Mouse (Mus musculus) embryonic facial prominence, embryonic 13.5 days (tissue): ENCODE data around the gene Ptbp3. TPM values are rescaled to one million over a fixed set of nuclear protein-coding genes. Genes with fewer than 3 reads are reported as not detected.

Experiments
- ATAC-seq: fragments of 200-750 bp; cut with Nextera tagmentation; 2 replicates; pipeline ENCODE4 v1.8.0; 2017; ENCODE audit warnings: low read depth; ENCODE audit not compliant: insufficient number of reproducible peaks, insufficient read depth, low FRiP score, low TSS enrichment
- H3K27ac ChIP-seq: fragments of 300-500 bp; sonication (generic); 2 replicates; pipeline ENCODE4 v1.5.1; 2015; ENCODE audit warnings: moderate library complexity, mild to moderate bottlenecking, inconsistent platforms
- H3K27me3 ChIP-seq: fragments of 300-500 bp; sonication (generic); 2 replicates; pipeline ENCODE4 v1.6.1; 2015; ENCODE audit warnings: mild to moderate bottlenecking, inconsistent platforms
- H3K36me3 ChIP-seq: fragments of 300-500 bp; sonication (generic); 2 replicates; pipeline ENCODE4 v1.6.1; 2015; ENCODE audit warnings: mild to moderate bottlenecking, inconsistent platforms
- H3K4me1 ChIP-seq: fragments of 300-500 bp; sonication (generic); 2 replicates; pipeline ENCODE4 v1.6.1; 2015; ENCODE audit warnings: inconsistent platforms
- H3K4me2 ChIP-seq: fragments of 300-500 bp; sonication (generic); 2 replicates; pipeline ENCODE4 v1.6.1; 2015; ENCODE audit warnings: moderate library complexity, mild to moderate bottlenecking, inconsistent platforms
- H3K4me3 ChIP-seq: fragments of 300-500 bp; sonication (generic); 2 replicates; pipeline ENCODE4 v1.5.1; 2015; ENCODE audit warnings: mild to moderate bottlenecking, inconsistent platforms
- H3K9ac ChIP-seq: fragments of 300-500 bp; sonication (generic); 2 replicates; pipeline ENCODE4 v1.6.1; 2015; ENCODE audit warnings: mild to moderate bottlenecking, inconsistent platforms
- H3K9me3 ChIP-seq: fragments of 300-500 bp; sonication (generic); 2 replicates; pipeline ENCODE4 v1.6.1; 2016; ENCODE audit warnings: inconsistent platforms
- WGBS: fragments of 180-500 bp; shearing (Covaris S2); methylation state at CpG from one replicate; pipeline ENCODE4 v1.1.7; 2015; ENCODE audit warnings: mixed read lengths; 5-methylcytosine and 5-hydroxymethylcytosine counted together
- polyA plus RNA-seq: library from polyadenylated mRNA; unstranded; fragments of >200 nt; fragmentation: Nextera tagmentation; extraction: Ambion mirVana; gene quantifications from 2 replicates; pipeline ENCODE4 v1.2.1, GENCODE M21; 2015

Ptbp3 gene
- polyA plus RNA-seq, 1 experiment from 2014 or later, result 38.1 TPM

DNA sequence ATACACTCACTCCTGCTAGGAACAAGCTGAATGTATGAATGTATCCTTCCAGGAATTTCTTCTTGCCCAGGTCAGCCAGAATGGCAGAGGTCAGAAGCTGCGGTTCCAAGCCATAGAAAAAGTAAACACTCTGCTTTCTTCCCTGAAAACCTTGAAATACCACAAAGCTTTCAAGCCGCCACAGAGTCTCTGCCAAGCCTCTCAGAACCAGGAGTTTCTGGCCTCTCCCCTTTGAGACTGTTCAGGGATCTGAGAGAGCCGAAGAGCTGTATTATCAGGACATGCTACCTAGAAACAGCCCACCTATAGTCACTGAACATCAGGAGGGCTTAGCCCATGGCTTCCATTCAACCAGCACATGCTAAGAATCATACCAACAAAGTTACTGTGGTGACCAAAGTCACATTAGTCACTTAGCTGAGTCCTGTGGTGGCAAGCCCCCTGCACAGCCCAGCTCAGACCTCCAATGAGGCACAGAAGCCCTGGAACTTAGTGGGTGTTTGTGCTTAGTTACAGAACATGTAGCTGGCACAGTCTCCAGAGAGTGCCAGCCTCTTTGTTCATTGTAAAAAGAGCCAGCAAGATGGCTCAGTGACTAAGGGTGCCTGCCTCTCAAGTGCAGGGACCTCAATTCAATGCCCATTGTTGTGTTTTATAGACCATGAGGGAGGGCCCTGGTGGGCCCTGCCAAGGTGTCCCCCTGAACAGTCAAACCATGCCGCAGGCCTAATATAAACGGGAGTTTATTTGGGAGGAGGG, 127.0 kb downstream of the Ptbp3 start:
- no peaks in the 10 kb centered on the region for H3K27me3 ChIP-seq
- WGBS, result 54% methylated on average over 5 of the region's 5 CpGs
- no peaks in the 10 kb centered on the region for H3K36me3 ChIP-seq
- H3K9me3 ChIP-seq, result no peaks in the 10 kb centered on the region
- H3K4me3 ChIP-seq, result no peak overlapping the region
- no peak overlapping the region for H3K9ac ChIP-seq
- no peak for ATAC-seq
- H3K4me2 ChIP-seq, result no peak overlapping the region
- H3K27ac ChIP-seq, result no peak overlapping the region
- H3K4me1 ChIP-seq, result no peaks in the 10 kb centered on the region

Other genes with a start within 250 kb of the Ptbp3 start
- 2.5 and 3.3 TPM in 2 replicates for gene Susd1, start 110.7 kb downstream of the Ptbp3 start, polyA plus RNA-seq
- 25.1 and 29.1 TPM in 2 replicates for gene Hsdl2, start 32.2 kb upstream of the Ptbp3 start, polyA plus RNA-seq
- gene E130308A19Rik, start 76.8 kb upstream of the Ptbp3 start, polyA plus RNA-seq, result 22.8 and 26.6 TPM in 2 replicates